Mouse (Mus musculus) heart, postnatal 0 days (tissue): ENCODE data around the gene Sned1.

Experiments
- CTCF ChIP-seq: IDR thresholded peaks from 2 replicates; pipeline ENCODE4 v1.5.1; 2016; ENCODE audit warnings: antibody characterized with exemption, control low read depth, low read depth
- EP300 ChIP-seq: IDR thresholded peaks from 2 replicates; pipeline ENCODE4 v1.6.1; 2016; ENCODE audit warnings: antibody characterized with exemption, low read depth

GRCm38 (mm10) chr1:93216839-93217497 lies 18.7 kb upstream of the Sned1 start:
- no peak for TF ChIP-seq EP300
- no peak for TF ChIP-seq CTCF
